Mouse (Mus musculus) testis, adult 2 months (tissue): ENCODE data around the gene Dnajc28.

ENCODE experiments used
- CTCF ChIP-seq: fragments of 200-500 bp; IDR thresholded peaks from 2 replicates; pipeline ENCODE4 v1.5.1; 2012; ENCODE audit warnings: low read depth, mild to moderate bottlenecking, inconsistent platforms, low read length, moderate library complexity; ENCODE audit not compliant: control insufficient read depth, insufficient read depth, insufficient replicate concordance
- POLR2A ChIP-seq: fragments of 200-500 bp; IDR thresholded peaks from 2 replicates; pipeline ENCODE4 v1.6.1; 2012; ENCODE audit warnings: low read depth, mild to moderate bottlenecking, inconsistent platforms, low read length, moderate library complexity; ENCODE audit not compliant: control insufficient read depth

DNA sequence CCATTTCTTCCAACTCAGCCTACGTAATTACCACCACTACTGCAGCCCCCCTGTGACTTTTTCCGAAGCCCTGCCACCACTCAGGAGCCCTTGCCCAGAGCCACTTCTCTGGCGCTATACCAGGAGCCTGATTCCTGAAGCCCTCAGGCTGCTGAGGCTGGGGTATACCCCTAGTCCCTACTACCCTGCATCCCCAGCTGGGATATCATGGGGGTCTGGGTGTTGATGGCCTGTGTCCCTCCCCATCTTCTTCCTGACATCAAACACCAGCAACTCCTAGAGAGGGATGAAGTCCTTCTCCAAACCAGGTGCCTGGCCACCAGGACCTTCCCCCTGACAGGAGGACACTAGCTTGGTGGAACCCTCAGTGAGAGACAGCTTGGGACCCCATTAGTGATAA is 33.4 kb upstream of the Dnajc28 start:
- TF ChIP-seq CTCF (no peak), POLR2A (no peak)
